In the genomic region with DNA sequence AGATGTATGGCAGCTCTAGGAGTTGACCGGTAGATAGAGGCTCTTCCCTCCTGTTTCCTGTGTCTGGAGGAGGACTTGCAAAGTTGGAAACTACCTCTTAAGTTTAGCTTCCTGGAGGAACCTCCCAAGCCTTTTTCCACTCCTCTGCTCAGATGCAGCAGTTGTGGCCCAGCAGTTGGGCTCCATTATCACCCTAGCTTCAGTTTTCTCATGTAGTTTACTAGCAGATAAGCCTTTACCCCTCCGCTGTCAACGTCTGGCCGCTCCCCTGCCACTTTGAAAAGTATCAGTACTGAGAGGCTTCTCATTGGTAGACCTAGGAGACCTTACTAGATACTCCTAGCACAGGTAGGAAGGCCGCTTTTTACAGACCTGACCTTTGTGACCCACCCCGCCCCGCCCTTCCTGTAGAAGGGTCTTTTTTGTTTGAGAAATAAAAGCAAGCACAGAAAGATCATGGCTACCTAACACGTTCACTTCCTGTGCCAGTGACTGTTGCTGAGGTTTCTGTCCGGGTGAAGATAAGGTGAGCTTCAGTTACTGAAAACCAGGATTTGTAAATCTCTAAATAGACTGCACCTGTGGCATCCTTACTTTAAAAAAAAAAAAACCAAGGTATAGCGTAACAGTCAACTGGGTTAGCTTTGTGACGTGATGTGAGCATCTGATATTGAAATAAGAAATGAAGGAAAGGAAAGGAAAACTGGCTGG, we compare ENCODE assay signal across 29 mouse cellular contexts.
DNase-seq lines count a peak whose midpoint lies in the region; ATAC-seq lines count a peak whose summit lies in the region.
"Had no signal": no experiment of that assay in that cellular context is flagged by ENCODE, and none has a peak within 500 bp of the region (broad histone marks: within the 10 kb centered on the region; RNA-seq: fewer than 3 reads in every experiment).

No protein-coding gene starts in this region.

- H3K9ac ChIP-seq in heart, embryonic 15.5 days = no peak overlapping the region
- no peak overlapping the region for H3K9ac ChIP-seq in liver, embryonic 12.5 days
- H3K9ac ChIP-seq in liver, embryonic 13.5 days = no peak overlapping the region
- H3K9ac ChIP-seq: forebrain, embryonic 13.5 days; hindbrain, embryonic 15.5 days; limb, embryonic 13.5 days; midbrain, embryonic 13.5 days; stomach, embryonic 15.5 days had no signal

- H3K9me3 ChIP-seq in heart, embryonic 15.5 days (replicated peaks) = no peaks in the 10 kb centered on the region
- no peaks in the 10 kb centered on the region for H3K9me3 ChIP-seq in liver, embryonic 12.5 days (replicated peaks)
- H3K9me3 ChIP-seq in liver, embryonic 13.5 days (replicated peaks) = no peaks in the 10 kb centered on the region
- H3K9me3 ChIP-seq: forebrain, embryonic 13.5 days; hindbrain, embryonic 10.5 days; hindbrain, embryonic 15.5 days; limb, embryonic 13.5 days; megakaryocyte, embryonic 14.5 days; midbrain, embryonic 13.5 days; stomach, embryonic 15.5 days had no signal

- DNase-seq in heart, postnatal 4 days = no peak
- no peak for DNase-seq in liver
- DNase-seq in liver, embryonic 13.5 days = no peak
- no peak for DNase-seq in right cerebral cortex, postnatal 25 days
- DNase-seq: adrenal gland, postnatal 14 days; B cell, adult 2 months; cerebellum, adult 11 months; cerebellum, adult 9-10 months; cerebellum, postnatal 36 days; gastrocnemius, postnatal 14 days; kidney, adult 2 months; kidney, postnatal 36 days; lung, postnatal 36 days; right cerebral cortex, postnatal 14 days; thymus, postnatal 14 days had no signal

- H3K27ac ChIP-seq in heart, embryonic 15.5 days = peak overlapping the region; percentile 49
- H3K27ac ChIP-seq in liver, embryonic 12.5 days = no peak overlapping the region
- H3K27ac ChIP-seq in liver, embryonic 13.5 days = no peak overlapping the region
- H3K27ac ChIP-seq: forebrain, embryonic 13.5 days; heart, adult 2 months; hindbrain, embryonic 10.5 days; hindbrain, embryonic 15.5 days; layer of hippocampus, adult 2 months; left cerebral cortex, adult 2 months; limb, embryonic 13.5 days; midbrain, embryonic 13.5 days; stomach, embryonic 15.5 days had no signal

- H3K27me3 ChIP-seq in heart, embryonic 15.5 days = no peaks in the 10 kb centered on the region
- no peaks in the 10 kb centered on the region for H3K27me3 ChIP-seq in liver, embryonic 12.5 days (replicated peaks)
- no peaks in the 10 kb centered on the region for H3K27me3 ChIP-seq in liver, embryonic 13.5 days
- H3K27me3 ChIP-seq: forebrain, embryonic 13.5 days; hindbrain, embryonic 15.5 days; limb, embryonic 13.5 days; megakaryocyte, embryonic 14.5 days; midbrain, embryonic 13.5 days; stomach, embryonic 15.5 days had no signal

- H3K36me3 ChIP-seq in heart, embryonic 15.5 days = no peaks in the 10 kb centered on the region
- no peaks in the 10 kb centered on the region for H3K36me3 ChIP-seq in liver, embryonic 12.5 days
- no peaks in the 10 kb centered on the region for H3K36me3 ChIP-seq in liver, embryonic 13.5 days
- H3K36me3 ChIP-seq: hindbrain, embryonic 10.5 days; hindbrain, embryonic 15.5 days; limb, embryonic 13.5 days; midbrain, embryonic 13.5 days; stomach, embryonic 15.5 days had no signal

- no peak overlapping the region for H3K4me2 ChIP-seq in heart, embryonic 15.5 days
- H3K4me2 ChIP-seq in liver, embryonic 12.5 days = peak overlapping the region; percentile 25
- peak overlapping the region; percentile 6; the same call in 1 of the 2 replicates for H3K4me2 ChIP-seq in liver, embryonic 13.5 days
- H3K4me2 ChIP-seq: forebrain, embryonic 13.5 days; hindbrain, embryonic 15.5 days; limb, embryonic 13.5 days; midbrain, embryonic 13.5 days; stomach, embryonic 15.5 days had no signal

- no peak overlapping the region for H3K4me3 ChIP-seq in heart, embryonic 15.5 days
- no peak overlapping the region for H3K4me3 ChIP-seq in liver, embryonic 12.5 days
- H3K4me3 ChIP-seq in liver, embryonic 13.5 days (replicated peaks) = no peak overlapping the region
- H3K4me3 ChIP-seq: forebrain, embryonic 13.5 days; heart, adult 2 months; hindbrain, embryonic 10.5 days; hindbrain, embryonic 15.5 days; layer of hippocampus, adult 2 months; left cerebral cortex, adult 2 months; limb, embryonic 13.5 days; megakaryocyte, embryonic 14.5 days; midbrain, embryonic 13.5 days; stomach, embryonic 15.5 days had no signal

- H3K4me1 ChIP-seq in heart, embryonic 15.5 days (replicated peaks) = peaks cover 46% of the 10 kb centered on the region
- H3K4me1 ChIP-seq in liver, embryonic 12.5 days = peaks cover 54% of the 10 kb centered on the region
- peaks cover 46% of the 10 kb centered on the region for H3K4me1 ChIP-seq in liver, embryonic 13.5 days (replicated peaks)
- H3K4me1 ChIP-seq: stomach, embryonic 15.5 days had no signal

- no peak for ATAC-seq in heart, embryonic 15.5 days (replicated peaks; ENCODE audit: insufficient number of reproducible peaks, insufficient read depth, low FRiP score, low read depth)
- peak; percentile 45; the same call in 1 of the 2 replicates for ATAC-seq in liver, embryonic 12.5 days
- ATAC-seq in liver, embryonic 13.5 days (ENCODE audit: low read depth) = peak; percentile 66
- peak; percentile 12; the same call in 1 of the 2 replicates for ATAC-seq in megakaryocyte-erythroid progenitor cell, adult 5-6 weeks (replicated peaks; ENCODE audit: low FRiP score, low TSS enrichment, poor library complexity, severe bottlenecking)
- ATAC-seq: inflammation-experienced regulatory T-cells, adult 6 months had no signal

- WGBS in heart, embryonic 15.5 days = 69% methylated on average over 11 of the region's 11 CpGs
- 32% methylated on average over 11 of the region's 11 CpGs for WGBS in liver, embryonic 12.5 days (ENCODE audit: insufficient replicate concordance)
- 37% methylated on average over 11 of the region's 11 CpGs for WGBS in liver, embryonic 13.5 days (ENCODE audit: insufficient replicate concordance)
